ENCODE assay signal across 8 mouse cellular contexts in the genomic region with DNA sequence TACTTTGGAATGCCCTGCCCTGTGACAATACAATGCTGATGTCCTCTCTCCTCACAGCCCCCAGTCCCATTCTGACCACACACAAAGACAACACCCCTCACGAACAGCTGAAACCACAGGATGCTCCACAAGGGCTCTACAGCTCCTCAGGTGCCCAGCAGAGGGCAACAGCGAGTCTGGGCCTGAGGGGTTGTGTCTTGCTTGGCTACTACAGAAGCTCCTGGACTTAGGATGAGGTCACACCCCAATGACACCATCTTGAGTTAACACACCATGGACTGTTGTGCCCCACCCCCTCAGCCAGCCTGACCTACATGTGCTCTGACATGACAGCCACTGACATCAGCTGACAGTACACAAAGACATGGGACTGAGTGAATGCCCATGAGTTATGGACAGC. TPM values are rescaled to one million over a fixed set of nuclear protein-coding genes. Genes with fewer than 3 reads are reported as not detected.
DNase-seq lines count a peak whose midpoint lies in the region; ATAC-seq and TF ChIP-seq lines count a peak whose summit lies in the region.

No protein-coding gene starts in this region.

- H3K36me3 ChIP-seq in heart, embryonic 11.5 days (ENCODE audit: control insufficient read depth, insufficient read depth, low read length), result no peaks in the 10 kb centered on the region; the same call in 1 of the 2 replicates
- H3K36me3 ChIP-seq in CH12.LX (replicated peaks in 1 of 2; ENCODE audit: control insufficient read depth in 1 of 2, insufficient read depth in 1 of 2, low read length in 1 of 2), result peaks cover 72 to 96% of the 10 kb centered on the region in 2 experiments
- H3K36me3 ChIP-seq in forebrain, postnatal 0 days (ENCODE audit: insufficient read depth), result peaks cover 46% of the 10 kb centered on the region
- H3K36me3 ChIP-seq in kidney, embryonic 16.5 days (ENCODE audit: insufficient read depth, low read length), result no peaks in the 10 kb centered on the region
- H3K36me3 ChIP-seq in splenic B cell, adult 2 months (ENCODE audit: control insufficient read depth, insufficient read depth, low read length, poor library complexity, severe bottlenecking), result peaks cover 5% of the 10 kb centered on the region

- H3K79me2 ChIP-seq in CH12.LX (replicated peaks; ENCODE audit: control insufficient read depth, extremely low read depth, insufficient read depth, poor library complexity, severe bottlenecking), result no peaks in the 10 kb centered on the region

- no peak overlapping the region for H3K4me3 ChIP-seq in heart, embryonic 11.5 days (ENCODE audit: low read depth, low read length)
- no peak overlapping the region for H3K4me3 ChIP-seq in CH12.LX (replicated peaks in 1 of 3; ENCODE audit: low read depth in 2 of 3, low read length in 2 of 3, poor library complexity in 1 of 3)
- no peak overlapping the region for H3K4me3 ChIP-seq in forebrain, postnatal 0 days (ENCODE audit: low read depth, low read length)
- no peak overlapping the region for H3K4me3 ChIP-seq in kidney, embryonic 16.5 days (ENCODE audit: low read length)

- TF ChIP-seq EP300 in CH12.LX (IDR thresholded peaks at IDR 0.05; ENCODE audit: low read length), result no peak

- no peaks in the 10 kb centered on the region for H3K4me1 ChIP-seq in heart, embryonic 11.5 days (ENCODE audit: control insufficient read depth, insufficient read depth, low read length)
- peaks cover 8% of the 10 kb centered on the region in 2 experiments for H3K4me1 ChIP-seq in CH12.LX (ENCODE audit: control insufficient read depth in 1 of 2, insufficient read depth in 2 of 2)
- no peaks in the 10 kb centered on the region for H3K4me1 ChIP-seq in forebrain, postnatal 0 days (ENCODE audit: insufficient read depth)
- no peaks in the 10 kb centered on the region for H3K4me1 ChIP-seq in kidney, embryonic 16.5 days (ENCODE audit: insufficient read depth, low read length)

- H3K27ac ChIP-seq in heart, embryonic 11.5 days (ENCODE audit: low read depth, low read length), result no peak overlapping the region
- no peak overlapping the region for H3K27ac ChIP-seq in CH12.LX (ENCODE audit: insufficient read depth, low read depth)
- no peak overlapping the region for H3K27ac ChIP-seq in forebrain, postnatal 0 days (ENCODE audit: low read depth, low read length)
- H3K27ac ChIP-seq in kidney, embryonic 16.5 days (ENCODE audit: low read length), result no peak overlapping the region

- no peak for TF ChIP-seq POLR2A in CH12.LX (IDR thresholded peaks at IDR 0.05; ENCODE audit: low read depth, low read length)

- WGBS in heart, embryonic 11.5 days (ENCODE audit: insufficient replicate concordance), result 47% methylated on average over 2 of the region's 2 CpGs
- 42% methylated on average over 2 of the region's 2 CpGs for WGBS in forebrain, postnatal 0 days
- 56% methylated on average over 2 of the region's 2 CpGs for WGBS in kidney, embryonic 16.5 days

- peaks cover 4% of the 10 kb centered on the region for H3K27me3 ChIP-seq in heart, embryonic 11.5 days (ENCODE audit: control insufficient read depth, insufficient read depth, low read length)
- no peaks in the 10 kb centered on the region for H3K27me3 ChIP-seq in CH12.LX (replicated peaks)
- no peaks in the 10 kb centered on the region for H3K27me3 ChIP-seq in forebrain, postnatal 0 days (ENCODE audit: insufficient read depth, low read length)
- no peaks in the 10 kb centered on the region for H3K27me3 ChIP-seq in kidney, embryonic 16.5 days (ENCODE audit: insufficient read depth, low read length)
- no peaks in the 10 kb centered on the region for H3K27me3 ChIP-seq in splenic B cell, adult 2 months (ENCODE audit: control insufficient read depth, insufficient read depth, low read length, poor library complexity, severe bottlenecking)

- no peaks in the 10 kb centered on the region for H3K9me3 ChIP-seq in heart, embryonic 11.5 days (replicated peaks; ENCODE audit: control insufficient read depth, low read length)
- H3K9me3 ChIP-seq in CH12.LX (replicated peaks; ENCODE audit: low read length), result no peaks in the 10 kb centered on the region
- no peaks in the 10 kb centered on the region for H3K9me3 ChIP-seq in forebrain, postnatal 0 days (ENCODE audit: low read length)
- H3K9me3 ChIP-seq in kidney, embryonic 16.5 days (ENCODE audit: low read length), result no peaks in the 10 kb centered on the region

- peak; percentile 70 to 80 for TF ChIP-seq CTCF in CH12.LX (conservative IDR thresholded peaks at IDR 0.05 in 1 of 2, IDR thresholded peaks at IDR 0.05 in 1 of 2; ENCODE audit: low read depth in 2 of 2, low read length in 2 of 2)
- TF ChIP-seq CTCF in forebrain, postnatal 0 days (IDR thresholded peaks at IDR 0.05; ENCODE audit: low read depth), result peak; percentile 76

- peak; percentile 17 for DNase-seq in heart, adult 8-10 months (ENCODE audit: low spot score)
- peak; percentile 37 for DNase-seq in CH12.LX (ENCODE audit: extremely low read depth)
- peak; percentile 18 for DNase-seq in c-Kit-positive CD71-positive TER-119-positive erythroid progenitor cells, embryonic 14.5 days (ENCODE audit: low spot score)
- DNase-seq in forebrain, postnatal 0 days, result peak; percentile 9
- peak; percentile 71 for DNase-seq in splenic B cell, adult 2 months (ENCODE audit: low read depth, low spot score)

- no peak overlapping the region for H3K4me2 ChIP-seq in heart, embryonic 11.5 days
- H3K4me2 ChIP-seq in CH12.LX (ENCODE audit: insufficient read depth, low read depth, poor library complexity, severe bottlenecking), result no peak overlapping the region
- H3K4me2 ChIP-seq in forebrain, postnatal 0 days (ENCODE audit: low read depth), result no peak overlapping the region
- no peak overlapping the region for H3K4me2 ChIP-seq in kidney, embryonic 16.5 days (replicated peaks; ENCODE audit: low read depth, low read length)

- peak; percentile 32 for TF ChIP-seq RAD21 in CH12.LX (IDR thresholded peaks at IDR 0.05; ENCODE audit: low read depth, low read length)

- ATAC-seq in heart, embryonic 11.5 days (replicated peaks; ENCODE audit: insufficient number of reproducible peaks, low FRiP score, low TSS enrichment), result no peak
- no peak for ATAC-seq in forebrain, postnatal 0 days
- ATAC-seq in kidney, embryonic 16.5 days (ENCODE audit: low FRiP score, low TSS enrichment), result peak; percentile 35; the same call in 1 of the 2 replicates
- peak; percentile 87 for ATAC-seq in megakaryocyte, adult 5-6 weeks (ENCODE audit: poor library complexity, severe bottlenecking)

- H3K9ac ChIP-seq in heart, embryonic 11.5 days (ENCODE audit: low read depth, low read length), result no peak overlapping the region
- H3K9ac ChIP-seq in CH12.LX (ENCODE audit: insufficient read depth, low read depth), result no peak overlapping the region
- H3K9ac ChIP-seq in forebrain, postnatal 0 days, result no peak overlapping the region
- no peak overlapping the region for H3K9ac ChIP-seq in kidney, embryonic 16.5 days (replicated peaks; ENCODE audit: low read length)

- dilution Hi-C loops in CH12.LX (cut with MboI; ENCODE audit: extremely low pct_ligation_motif_present, extremely low pct_unique_long_range_greater_than_20kb, low sequenced_read_pairs), result no loop called here

- in situ Hi-C loops in CH12.LX (cut with MboI; ENCODE audit: low pct_ligation_motif_present, low pct_unique_long_range_greater_than_20kb, low sequenced_read_pairs), result no loop called here

TF ChIP-seq in CH12.LX, 34 proteins besides CTCF, POLR2A, EP300 and RAD21:
- TF ChIP-seq ELF1 (IDR thresholded peaks at IDR 0.05; ENCODE audit: low read depth, low read length) (no peak), NELFE (IDR thresholded peaks at IDR 0.05; ENCODE audit: low read depth, low read length) (no peak), ZC3H11A (IDR thresholded peaks at IDR 0.05; ENCODE audit: low read depth, low read length) (no peak), CHD2 (IDR thresholded peaks at IDR 0.05; ENCODE audit: low read length) (no peak), SMC3 (IDR thresholded peaks at IDR 0.05; ENCODE audit: low read depth, low read length) (peak; percentile 68), ETS1 (conservative IDR thresholded peaks at IDR 0.05; ENCODE audit: low read depth, low read length) (no peak)

RNA-seq across cellular contexts. Expression of a gene that starts 56.9 kb away (rescaled TPM):
- total RNA-seq in heart, adult 8-10 months (2022), result 1 to 10 TPM; 2.9 to 5.5 (median 3.2) TPM
- polyA plus RNA-seq in heart, embryonic 11.5 days (2014; fragmentation: Nextera tagmentation; extraction: Ambion mirVana), result 5.1 and 5.6 TPM in 2 replicates
- total RNA-seq in CH12.LX (2012; rRNA removed) (103 TPM in 2 replicates), CH12.LX (2014; rRNA removed) (40.5 and 41.9 TPM in 2 replicates)
- 56.9 and 73.1 TPM in 2 replicates for polyA plus RNA-seq in CH12.LX (2012; ENCODE audit: insufficient read length, low read depth)
- 36.6 and 52.6 TPM in 2 replicates for total RNA-seq in forebrain, postnatal 0 days (2014; rRNA removed)
- 9.1 and 12.5 TPM in 2 replicates for polyA plus RNA-seq in forebrain, postnatal 0 days (2015; fragmentation: Nextera tagmentation; extraction: Ambion mirVana)
- 26.4 and 29.4 TPM in 2 replicates for polyA plus RNA-seq in kidney, embryonic 16.5 days (2015; fragmentation: Nextera tagmentation; extraction: Ambion mirVana)
- 123 and 145 TPM in 2 replicates for total RNA-seq in megakaryocyte, adult 5-6 weeks (2015)
- 124 and 148 TPM in 2 replicates for total RNA-seq in megakaryocyte, adult 5-6 weeks (2017)

Comparison
In these comparisons a context has a peak if more than half of its experiments do, and no peak if none do; other contexts are left out.
1. DNase-seq: peak in every context shown above with its lines; median percentile 71 in splenic B cell, adult 2 months; 37 in CH12.LX; 18 in c-Kit-positive CD71-positive TER-119-positive erythroid progenitor cells, embryonic 14.5 days; 17 in heart, adult 8-10 months; 9 in forebrain, postnatal 0 days.
2. ATAC-seq: peak in kidney, embryonic 16.5 days (single experiment) and megakaryocyte, adult 5-6 weeks (single experiment); none in heart, embryonic 11.5 days (single experiment) and forebrain, postnatal 0 days (single experiment).